Mouse (Mus musculus) liver, embryonic 13.5 days (tissue): ENCODE data around the gene Arpc2. TPM values are rescaled to one million over a fixed set of nuclear protein-coding genes. Genes with fewer than 3 reads are reported as not detected.

Experiments used
- ATAC-seq: fragments of 200-750 bp; cut with Nextera tagmentation; 2 replicates; pipeline ENCODE4 v1.8.0; 2017; ENCODE audit warnings: low read depth, mild to moderate bottlenecking, moderate number of reproducible peaks, moderate library complexity
- DNase-seq: peaks from one replicate; pipeline ENCODE4 v3.0.0; 2022
- H3K27ac ChIP-seq: fragments of 300-500 bp; sonication (generic); 2 replicates; pipeline ENCODE4 v1.5.1; 2015; ENCODE audit warnings: moderate library complexity, mild to moderate bottlenecking, inconsistent platforms
- H3K27me3 ChIP-seq: fragments of 300-500 bp; sonication (generic); 2 replicates; pipeline ENCODE4 v1.6.1; 2015; ENCODE audit warnings: mild to moderate bottlenecking, inconsistent platforms
- H3K36me3 ChIP-seq: fragments of 300-500 bp; sonication (generic); 2 replicates; pipeline ENCODE4 v1.6.1; 2015; ENCODE audit warnings: mild to moderate bottlenecking, inconsistent platforms
- H3K4me1 ChIP-seq: fragments of 300-500 bp; sonication (generic); replicated peaks from 2 replicates; pipeline ENCODE4 v1.6.1; 2015; ENCODE audit warnings: inconsistent platforms
- H3K4me2 ChIP-seq: fragments of 300-500 bp; sonication (generic); 2 replicates; pipeline ENCODE4 v1.6.1; 2015; ENCODE audit warnings: inconsistent platforms, mild to moderate bottlenecking, moderate library complexity
- H3K4me3 ChIP-seq: fragments of 300-500 bp; sonication (generic); replicated peaks from 2 replicates; pipeline ENCODE4 v1.5.1; 2015; ENCODE audit warnings: mild to moderate bottlenecking, inconsistent platforms
- H3K9ac ChIP-seq: fragments of 300-500 bp; sonication (generic); 2 replicates; pipeline ENCODE4 v1.6.1; 2015; ENCODE audit warnings: mild to moderate bottlenecking, inconsistent platforms
- H3K9me3 ChIP-seq: fragments of 300-500 bp; sonication (generic); replicated peaks from 2 replicates; pipeline ENCODE4 v1.6.1; 2016; ENCODE audit warnings: inconsistent platforms
- WGBS: fragments of 180-500 bp; shearing (Covaris S2); methylation state at CpG from one replicate; pipeline ENCODE4 v1.1.7; 2015; ENCODE audit not compliant: insufficient replicate concordance; 5-methylcytosine and 5-hydroxymethylcytosine counted together
- polyA plus RNA-seq: library from polyadenylated mRNA; unstranded; fragments of >200 nt; fragmentation: Nextera tagmentation; extraction: Ambion mirVana; gene quantifications from 2 replicates; pipeline ENCODE4 v1.2.1, GENCODE M21; 2015

Arpc2 gene
- 226 and 264 TPM in 2 replicates for polyA plus RNA-seq

DNA sequence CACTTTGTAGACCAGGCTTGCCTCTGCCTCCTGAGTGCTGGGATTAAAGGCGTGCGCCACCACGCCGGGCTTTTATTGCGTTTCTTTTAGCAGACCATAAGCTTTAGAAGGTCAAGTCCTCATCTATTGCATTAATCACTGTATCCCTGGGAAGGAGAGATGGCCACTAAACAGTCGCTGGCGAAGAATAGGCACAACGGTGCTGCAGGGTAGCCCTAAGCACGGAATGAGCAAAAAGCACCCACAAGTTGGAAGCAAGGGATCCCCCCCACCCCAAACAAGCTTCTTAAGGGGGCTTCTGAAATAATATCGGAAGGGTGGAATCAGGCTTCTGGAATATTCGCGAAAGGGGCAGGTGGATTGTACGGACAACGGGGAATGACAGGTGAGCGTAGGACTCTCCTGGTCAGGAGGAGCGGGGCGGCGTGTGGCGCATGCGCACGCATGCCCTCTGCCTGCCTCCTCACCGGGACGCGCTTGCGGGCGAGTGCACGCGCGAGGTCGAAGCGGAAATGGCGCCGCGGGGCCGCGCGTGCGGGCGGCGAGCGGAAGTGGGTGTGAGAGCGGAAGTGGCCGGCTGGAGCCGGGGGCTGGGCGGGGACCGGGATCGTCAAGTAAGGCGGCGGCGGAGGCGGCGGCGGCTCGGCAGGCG, at the start of gene Arpc2:
Gene Arpc2 (plus strand): TSS at position 147 of the 652 bp plus-strand sequence.
- Histone ChIP-seq H3K4me3 (peak within 1 kb of the TSS; percentile 99), H3K9me3 (no peaks in the 10 kb centered on the region), H3K9ac (peak within 1 kb of the TSS; percentile 99), H3K4me1 (peaks cover 57% of the 10 kb centered on the region), H3K27ac (peak within 1 kb of the TSS; percentile 96), H3K36me3 (peaks cover 1% of the 10 kb centered on the region; the same call in 1 of the 2 replicates), H3K4me2 (peak within 1 kb of the TSS; percentile 90), H3K27me3 (no peaks in the 10 kb centered on the region)
- ATAC-seq (peak; percentile 86), DNase-seq (peak; percentile 97)
- WGBS, result 4% methylated on average over 48 of the region's 55 CpGs

DNA sequence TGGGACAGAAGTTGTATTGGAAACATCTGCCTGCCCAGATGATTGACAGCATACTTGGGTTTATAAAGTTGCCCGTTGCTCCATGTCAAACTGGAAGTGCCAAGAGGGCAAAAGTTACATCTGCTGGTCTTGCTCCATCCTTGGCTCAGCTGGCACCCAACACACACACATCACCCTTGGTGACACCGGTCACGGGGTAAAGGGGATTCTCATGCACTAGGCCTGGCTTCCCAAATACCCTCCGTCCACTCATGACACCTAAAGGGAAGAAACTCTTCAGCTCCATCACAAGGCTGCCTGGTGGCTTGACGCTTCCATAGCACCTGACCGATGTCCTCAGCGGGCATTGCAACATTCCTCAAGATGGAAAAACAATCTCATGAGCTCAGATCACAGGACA, 45.4 kb upstream of the Arpc2 start:
- H3K9ac ChIP-seq, result no peak overlapping the region
- ATAC-seq, result no peak
- no peaks in the 10 kb centered on the region for H3K36me3 ChIP-seq
- DNase-seq, result no peak
- H3K4me2 ChIP-seq, result no peak overlapping the region
- no peak overlapping the region for H3K27ac ChIP-seq
- 79% methylated on average over 7 of the region's 7 CpGs for WGBS
- H3K4me3 ChIP-seq, result no peak overlapping the region
- H3K4me1 ChIP-seq, result 0 out of 2 replicates have a peak, but pooled peaks cover 10% of the 10 kb centered on the region
- no peaks in the 10 kb centered on the region for H3K9me3 ChIP-seq
- no peaks in the 10 kb centered on the region for H3K27me3 ChIP-seq

DNA sequence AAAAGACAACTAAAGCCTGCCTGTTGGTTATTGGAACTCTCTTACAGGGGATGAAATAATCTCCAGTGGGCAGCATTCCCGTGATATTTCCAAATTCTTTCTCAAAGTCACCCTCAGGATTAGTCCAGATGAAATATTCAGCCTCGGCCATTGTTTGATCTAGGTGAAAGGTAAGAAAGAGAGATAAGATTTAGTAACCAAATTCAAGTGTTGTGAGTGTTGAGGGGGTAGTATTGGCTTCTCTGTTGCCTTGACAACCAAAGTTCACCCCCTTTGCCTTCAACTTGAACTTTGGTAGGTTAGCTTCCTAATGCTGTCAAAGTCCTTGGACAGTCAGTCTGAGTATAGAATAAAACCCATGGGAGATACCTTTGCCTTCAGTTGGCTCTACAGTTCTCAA, 43.2 kb upstream of the Arpc2 start:
- no peak for DNase-seq
- no peaks in the 10 kb centered on the region for H3K27me3 ChIP-seq
- 0 out of 2 replicates have a peak, but pooled peaks cover 10% of the 10 kb centered on the region for H3K4me1 ChIP-seq
- WGBS, result 47% methylated on average over 2 of the region's 2 CpGs
- no peak overlapping the region for H3K4me3 ChIP-seq
- H3K9ac ChIP-seq, result no peak overlapping the region
- H3K4me2 ChIP-seq, result no peak overlapping the region
- no peaks in the 10 kb centered on the region for H3K36me3 ChIP-seq
- no peak for ATAC-seq
- H3K9me3 ChIP-seq, result no peaks in the 10 kb centered on the region
- H3K27ac ChIP-seq, result no peak overlapping the region

DNA sequence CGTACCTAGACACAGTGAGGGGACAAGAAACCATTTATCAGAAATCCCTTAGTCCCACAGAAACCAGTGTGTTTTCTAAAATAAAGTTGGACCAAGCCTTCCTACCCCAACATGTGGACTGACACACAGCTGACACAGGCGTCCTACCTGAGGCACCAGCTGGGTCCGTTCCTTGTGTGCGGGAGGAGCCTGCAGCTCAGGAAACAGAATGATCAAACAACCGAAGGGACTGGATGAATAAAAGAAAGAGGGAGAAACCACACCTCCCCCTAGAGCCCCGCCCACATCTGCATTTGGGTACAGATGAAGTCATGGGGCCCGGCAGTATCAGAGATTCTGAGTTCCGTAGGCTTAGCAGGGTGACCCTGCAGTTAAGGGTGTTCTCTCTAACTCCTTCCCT, 41.4 kb upstream of the Arpc2 start, which contains the start of gene Cxcr1:
Gene Cxcr1 (minus strand): TSS at position 187 of the 400 bp plus-strand sequence.
- WGBS, result 57% methylated on average over 8 of the region's 8 CpGs

DNA sequence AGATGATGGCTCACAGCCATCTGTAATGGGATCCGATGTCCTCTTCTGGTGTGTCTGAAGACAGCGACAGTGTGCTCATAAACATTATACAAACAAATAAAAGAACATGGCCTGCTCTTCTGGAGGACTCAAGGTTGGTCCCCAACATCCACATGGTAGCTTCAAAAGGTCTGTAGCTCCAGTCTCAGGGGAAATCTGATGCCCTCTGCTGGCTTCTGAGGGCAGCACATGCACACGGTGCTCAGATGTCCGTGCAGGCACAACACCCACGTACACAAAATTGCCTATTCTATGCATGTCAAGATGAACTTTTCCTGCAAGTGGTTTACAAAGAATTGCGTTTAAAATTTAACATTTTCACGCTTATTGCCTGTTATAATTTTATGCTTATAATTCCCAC, 39.9 kb upstream of the Arpc2 start:
- Histone ChIP-seq H3K36me3 (no peaks in the 10 kb centered on the region), H3K9ac (no peak overlapping the region), H3K27ac (no peak overlapping the region), H3K9me3 (no peaks in the 10 kb centered on the region), H3K4me2 (no peak overlapping the region), H3K27me3 (no peaks in the 10 kb centered on the region), H3K4me3 (no peak overlapping the region), H3K4me1 (peaks cover 23% of the 10 kb centered on the region)
- no peak for ATAC-seq
- WGBS, result 27% methylated on average over 7 of the region's 7 CpGs
- DNase-seq, result peak; percentile 12

More for the DNA sequence above, 41.4 kb upstream of the Arpc2 start, which contains the start of gene Cxcr1:
- no peak for DNase-seq
- H3K4me1 ChIP-seq, result peaks cover 14% of the 10 kb centered on the region; the same call in 1 of the 2 replicates
- H3K36me3 ChIP-seq, result no peaks in the 10 kb centered on the region
- H3K4me2 ChIP-seq, result no peak within 1 kb of the TSS
- H3K9ac ChIP-seq, result no peak within 1 kb of the TSS
- H3K4me3 ChIP-seq, result no peak within 1 kb of the TSS
- no peak within 1 kb of the TSS for H3K27ac ChIP-seq
- no peaks in the 10 kb centered on the region for H3K9me3 ChIP-seq
- no peaks in the 10 kb centered on the region for H3K27me3 ChIP-seq
- no peak for ATAC-seq

DNA sequence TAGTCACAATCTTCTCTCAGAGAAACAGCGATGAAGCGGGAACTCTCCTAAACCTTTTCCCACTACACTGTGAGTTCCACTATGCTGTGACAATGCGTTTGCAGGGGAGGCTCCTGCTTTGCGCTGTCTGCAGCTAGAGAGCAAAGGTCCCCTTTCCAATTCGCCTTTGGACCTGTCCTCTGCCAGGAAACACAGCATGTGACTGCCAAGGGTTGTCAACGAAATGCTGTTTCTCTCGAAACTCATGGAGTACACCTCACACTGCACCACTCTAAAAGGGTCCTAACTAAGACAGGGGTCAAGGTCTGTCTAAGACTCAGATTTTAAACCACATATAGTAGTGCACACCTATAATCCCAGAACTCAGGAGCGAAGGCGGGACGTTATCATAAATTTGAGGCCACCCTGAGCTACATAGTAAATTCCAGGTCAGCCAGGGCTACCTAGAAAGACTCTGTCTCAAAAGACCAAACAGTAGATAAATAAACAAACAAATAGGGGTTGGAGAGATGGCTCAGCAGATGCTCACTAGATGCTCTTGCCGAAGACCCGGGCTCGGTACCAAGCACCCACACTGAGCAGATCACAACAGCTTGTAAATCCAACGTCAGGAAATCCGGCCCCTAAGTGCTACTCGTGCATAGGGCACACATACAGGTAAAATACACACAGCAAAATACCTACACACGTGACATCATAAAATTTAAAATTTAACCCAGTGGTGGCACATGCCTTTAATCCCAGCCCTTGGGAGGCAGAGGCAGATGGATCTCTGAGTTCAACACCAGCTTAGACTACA, 39.1 kb upstream of the Arpc2 start:
- ATAC-seq (peak; percentile 66), DNase-seq (no peak)
- Histone ChIP-seq H3K9ac (no peak overlapping the region), H3K4me2 (no peak overlapping the region), H3K4me3 (no peak overlapping the region), H3K4me1 (peaks cover 25% of the 10 kb centered on the region), H3K27ac (peak overlapping the region; percentile 49; the same call in 1 of the 2 replicates), H3K9me3 (no peaks in the 10 kb centered on the region), H3K36me3 (no peaks in the 10 kb centered on the region), H3K27me3 (no peaks in the 10 kb centered on the region)
- 64% methylated on average over 17 of the region's 17 CpGs for WGBS

DNA sequence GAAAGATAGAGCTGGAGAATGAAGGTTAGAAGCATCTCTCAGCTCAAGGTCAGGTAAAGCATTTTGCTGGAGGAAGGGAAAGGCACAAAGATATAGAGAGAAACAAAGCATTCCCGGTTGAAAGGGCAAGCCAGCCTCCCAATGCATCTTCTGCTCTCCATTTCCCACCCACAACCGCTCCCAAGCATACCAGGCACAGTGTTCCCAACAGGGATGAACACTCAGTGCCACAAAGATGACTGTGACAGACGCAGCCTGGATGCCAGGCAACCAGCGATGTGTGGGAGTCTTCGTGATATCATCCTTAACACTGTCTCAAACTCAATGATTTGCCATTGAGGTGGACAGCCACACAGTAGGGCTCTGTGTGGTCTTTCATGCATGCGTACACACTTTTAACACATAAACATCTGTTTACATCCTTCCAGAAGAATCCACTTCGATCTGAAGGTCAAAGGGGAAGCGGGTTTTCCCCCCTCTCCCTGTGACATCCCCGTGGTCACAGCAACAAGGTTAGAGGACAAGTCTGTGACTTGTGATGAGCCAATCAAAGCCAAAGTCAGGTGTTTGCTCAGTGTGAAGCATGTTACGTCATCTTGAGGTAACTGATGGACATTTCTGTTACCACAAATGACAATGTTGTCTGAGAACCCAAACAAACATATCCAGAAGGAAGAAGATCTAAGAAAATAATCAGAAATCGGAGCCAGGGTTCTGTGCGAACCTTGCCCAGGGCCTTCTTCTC, 38.0 kb upstream of the Arpc2 start:
- Histone ChIP-seq H3K4me3 (no peak overlapping the region), H3K4me2 (no peak overlapping the region), H3K4me1 (peaks cover 23% of the 10 kb centered on the region), H3K9ac (no peak overlapping the region), H3K36me3 (no peaks in the 10 kb centered on the region), H3K27ac (0 out of 2 replicates have a peak overlapping the region, but pooled peaks have one; percentile 21), H3K9me3 (no peaks in the 10 kb centered on the region), H3K27me3 (no peaks in the 10 kb centered on the region)
- no peak for DNase-seq
- WGBS, result 61% methylated on average over 12 of the region's 12 CpGs
- ATAC-seq, result no peak

DNA sequence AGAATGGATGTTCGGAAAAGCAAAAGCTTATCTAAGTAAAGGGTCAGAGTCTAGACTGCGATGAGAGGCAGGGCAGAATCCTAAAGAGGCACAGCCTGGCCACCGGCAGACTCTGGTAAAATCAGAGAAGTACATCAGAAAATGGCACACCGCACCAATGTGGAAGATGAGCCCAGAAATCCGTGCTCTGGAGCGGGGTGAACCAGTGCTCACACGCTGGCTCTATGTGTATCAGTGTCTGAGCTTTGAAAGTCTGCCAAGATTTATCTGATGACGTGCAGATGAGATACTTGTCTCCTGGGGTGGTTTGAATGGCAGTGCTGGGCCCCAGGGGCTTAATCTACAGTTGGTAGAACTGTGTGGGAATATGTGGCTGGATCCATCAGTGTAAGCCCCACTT, 36.8 kb upstream of the Arpc2 start:
- Histone ChIP-seq H3K9ac (no peak overlapping the region), H3K4me3 (no peak overlapping the region), H3K4me1 (peaks cover 21% of the 10 kb centered on the region), H3K36me3 (no peaks in the 10 kb centered on the region), H3K27ac (no peak overlapping the region), H3K4me2 (no peak overlapping the region), H3K27me3 (no peaks in the 10 kb centered on the region), H3K9me3 (no peaks in the 10 kb centered on the region)
- no peak for DNase-seq
- ATAC-seq, result no peak
- WGBS, result 58% methylated on average over 8 of the region's 8 CpGs

DNA sequence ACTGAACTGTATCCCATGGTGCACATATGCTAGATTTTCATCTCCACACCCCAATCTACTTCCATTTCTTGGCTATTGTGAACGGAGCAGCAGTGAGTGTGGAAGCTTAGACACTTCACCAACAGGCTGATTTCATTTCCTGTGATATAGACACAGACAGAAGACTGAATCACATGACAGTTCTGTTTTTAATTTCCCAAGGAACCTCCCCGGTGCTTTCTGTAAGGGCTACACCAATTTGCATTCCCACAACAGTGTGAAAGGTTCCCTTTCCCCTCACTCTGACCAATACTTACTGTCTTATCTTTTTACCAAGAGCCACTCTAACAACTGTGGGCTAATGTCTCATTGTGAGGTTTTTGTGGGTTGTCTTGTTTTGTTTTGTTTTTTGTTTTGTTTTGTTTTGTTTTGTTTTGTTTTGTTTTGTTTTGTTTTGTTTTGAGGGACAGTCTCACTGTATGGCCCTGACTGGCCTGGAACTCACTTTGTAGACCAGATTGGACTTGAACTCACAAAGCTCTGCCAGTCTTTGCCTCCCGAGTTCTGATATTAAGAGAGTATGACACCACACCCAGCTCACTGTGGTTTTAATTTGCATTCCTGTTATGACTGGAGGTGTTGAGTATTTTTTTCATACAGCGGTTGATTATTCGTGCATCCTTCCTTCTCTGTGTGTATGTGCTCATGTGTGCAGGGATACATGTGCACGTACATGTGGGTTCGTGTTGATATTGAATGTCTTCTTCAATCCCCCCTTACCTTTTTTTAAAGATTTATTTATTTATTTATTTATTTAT, 34.6 kb upstream of the Arpc2 start:
- H3K27me3 ChIP-seq, result no peaks in the 10 kb centered on the region
- ATAC-seq (no peak), DNase-seq (no peak)
- no peaks in the 10 kb centered on the region for H3K36me3 ChIP-seq
- no peak overlapping the region for H3K9ac ChIP-seq
- no peak overlapping the region for H3K4me3 ChIP-seq
- no peak overlapping the region for H3K27ac ChIP-seq
- peaks cover 18% of the 10 kb centered on the region for H3K4me1 ChIP-seq
- H3K4me2 ChIP-seq, result no peak overlapping the region
- no peaks in the 10 kb centered on the region for H3K9me3 ChIP-seq
- WGBS, result 53% methylated on average over 7 of the region's 7 CpGs

DNA sequence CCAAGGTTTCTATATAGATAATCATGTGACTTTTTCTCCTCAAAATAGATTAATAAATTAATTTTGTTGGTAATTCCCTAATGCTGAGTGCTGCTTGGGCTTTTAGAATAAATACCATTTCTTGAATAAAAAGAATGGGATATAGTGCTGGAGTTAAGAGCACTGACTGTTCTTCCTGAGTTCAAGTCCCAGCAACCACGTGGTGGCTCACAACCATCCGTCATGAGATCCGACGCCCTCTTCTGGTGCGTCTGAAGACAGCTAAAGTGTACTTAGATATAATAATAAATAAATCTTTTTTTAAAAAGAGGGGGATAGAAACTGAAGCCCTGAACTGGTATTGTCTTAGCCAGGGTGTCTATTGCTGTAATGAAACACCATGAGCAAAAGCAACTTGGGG, 32.4 kb upstream of the Arpc2 start:
- no peak for ATAC-seq
- no peak overlapping the region for H3K4me2 ChIP-seq
- no peaks in the 10 kb centered on the region for H3K27me3 ChIP-seq
- no peak overlapping the region for H3K9ac ChIP-seq
- H3K27ac ChIP-seq, result no peak overlapping the region
- DNase-seq, result no peak
- H3K4me3 ChIP-seq, result no peak overlapping the region
- no peaks in the 10 kb centered on the region for H3K9me3 ChIP-seq
- no peaks in the 10 kb centered on the region for H3K36me3 ChIP-seq
- peaks cover 22% of the 10 kb centered on the region for H3K4me1 ChIP-seq
- 52% methylated on average over 5 of the region's 5 CpGs for WGBS
